Mouse (Mus musculus) megakaryocyte-erythroid progenitor cell, adult 5-6 weeks (primary cell): ENCODE measurements at regions not wholly inside any gene's neighbourhood (a gene's known extent, or its start where the extent isn't known, plus 50 kb on each side); places are given as distances from the start of the nearest gene placed in this dataset.

Experiments used
- ATAC-seq: replicated peaks from 2 replicates; pipeline ENCODE4 v1.8.0; 2016; ENCODE audit warnings: mild to moderate bottlenecking, inconsistent platforms; ENCODE audit not compliant: severe bottlenecking, poor library complexity, low FRiP score, low TSS enrichment

DNA sequence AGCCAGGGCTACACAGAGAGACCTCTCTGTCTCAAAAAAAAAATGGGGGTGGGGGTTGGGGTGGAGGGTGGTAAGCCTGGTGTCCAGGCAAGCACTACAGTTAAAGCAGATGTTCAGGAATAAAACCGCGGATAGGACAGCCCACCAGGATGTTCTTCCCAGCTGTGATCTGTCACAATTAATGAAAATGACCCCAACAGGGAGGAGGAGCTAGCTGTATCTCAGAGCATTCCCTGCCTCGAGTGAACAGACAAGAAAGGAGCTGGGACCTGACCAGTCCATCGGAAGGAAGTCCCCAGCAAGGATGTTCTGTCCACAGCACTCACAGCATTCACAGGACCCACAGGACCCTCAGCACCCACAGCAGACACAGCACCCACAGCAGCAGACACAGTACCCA, 80.4 kb downstream of the Utp6 start:
- ATAC-seq = no peak

DNA sequence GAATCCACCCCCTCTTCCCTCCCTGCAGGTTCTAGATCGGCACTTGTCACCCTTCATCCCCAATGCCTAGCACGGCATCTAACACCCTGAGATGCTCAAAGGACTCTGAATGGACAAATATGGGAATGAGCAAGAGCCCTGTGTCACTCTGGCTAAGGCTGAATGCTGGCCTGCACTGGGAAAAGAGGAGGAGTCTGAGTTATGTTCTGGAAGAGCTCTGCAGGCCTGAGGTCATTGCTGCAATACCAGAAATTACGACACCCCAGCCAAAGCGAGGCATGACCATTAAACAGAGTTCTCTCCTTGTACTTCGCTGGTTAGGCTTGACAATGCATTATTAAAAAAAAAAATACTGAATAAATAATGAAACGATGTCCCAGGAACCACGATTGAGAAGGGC, 84.1 kb downstream of the Utp6 start:
- ATAC-seq = no peak

DNA sequence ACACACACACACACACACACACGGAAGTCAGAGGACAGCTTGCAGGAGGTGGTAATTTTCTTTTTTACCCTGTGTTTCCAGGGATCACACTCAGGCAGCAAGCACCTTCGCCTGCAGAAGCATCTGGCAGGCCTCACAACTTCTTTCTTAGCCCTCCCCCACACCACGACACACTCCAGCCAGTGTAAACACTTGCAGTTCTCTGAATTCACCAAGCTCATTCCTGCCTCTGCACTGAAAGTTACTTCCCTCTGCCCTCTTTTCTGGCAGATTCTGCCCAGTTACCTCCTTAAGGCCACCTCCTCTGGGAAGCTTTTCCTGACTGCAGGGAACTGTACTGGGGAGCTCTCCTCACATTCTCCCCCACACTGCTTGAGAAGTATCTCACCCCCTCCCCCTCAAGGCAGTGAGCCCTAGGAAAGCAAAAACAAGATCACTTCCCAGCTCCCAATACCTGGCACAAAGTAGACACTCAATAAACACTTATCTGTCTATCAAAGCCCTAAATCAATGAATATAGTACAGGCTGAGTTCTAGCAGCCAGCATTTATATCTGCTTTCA, 84.9 kb downstream of the Utp6 start:
- no peak for ATAC-seq

DNA sequence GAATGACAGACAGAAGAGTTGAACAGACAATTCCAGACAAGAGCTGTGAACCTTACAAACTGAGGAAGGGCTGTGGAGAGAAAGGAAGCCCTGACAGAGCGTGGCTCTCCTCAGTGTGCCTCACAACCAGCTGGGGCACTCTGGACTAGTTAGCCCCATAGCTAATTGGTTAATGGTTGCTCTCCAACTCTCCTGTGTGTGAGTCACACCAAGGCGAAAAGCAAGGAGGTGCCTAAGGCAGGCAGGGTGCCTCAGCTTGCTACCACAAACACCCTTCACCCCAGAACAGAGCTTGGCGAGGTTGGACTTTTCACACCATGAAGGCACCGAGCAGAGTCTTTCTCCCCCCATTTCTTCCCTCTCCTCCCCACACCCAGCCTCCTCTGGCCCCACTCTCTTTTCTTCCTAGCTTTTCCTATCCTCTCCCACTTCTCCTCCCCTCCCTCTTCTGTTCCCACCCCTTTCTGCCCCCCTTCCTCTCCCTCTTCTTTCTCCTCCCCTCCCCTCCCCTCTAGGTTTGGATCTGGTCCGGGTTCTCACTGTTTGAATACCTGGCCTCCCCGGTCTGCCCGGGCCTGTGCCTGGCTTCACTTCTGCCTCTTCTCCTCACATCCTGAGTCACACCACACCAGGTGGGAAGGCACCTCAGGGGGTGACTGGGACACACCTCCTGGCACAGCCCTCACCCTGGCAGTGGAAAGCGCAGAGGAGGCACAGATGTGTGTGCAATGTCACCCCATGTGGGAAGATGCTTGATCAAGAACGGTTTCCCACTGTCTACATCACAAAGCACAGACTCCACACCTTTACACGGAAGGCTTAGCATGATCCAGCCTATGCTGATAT, 90.2 kb downstream of the Utp6 start:
- no peak for ATAC-seq

DNA sequence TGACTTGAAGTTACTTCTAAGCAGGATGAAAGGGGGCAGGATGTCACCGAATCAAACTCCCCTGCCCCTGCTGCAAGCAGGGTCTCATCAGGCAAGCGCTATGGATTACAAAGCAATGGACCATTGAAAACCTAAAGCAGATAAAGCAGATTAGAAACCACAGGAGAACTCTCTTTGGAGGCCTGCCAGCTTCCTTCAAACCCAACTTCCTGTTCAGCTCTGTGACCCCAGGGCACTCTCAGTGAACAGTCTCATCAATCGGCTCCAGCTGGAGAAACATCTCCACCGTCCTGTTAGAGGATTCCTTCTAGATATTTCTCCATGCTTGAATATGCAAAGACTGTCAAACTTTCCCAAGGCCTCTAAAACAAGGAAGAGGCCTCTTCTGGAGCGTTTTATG, 92.0 kb downstream of the Utp6 start:
- ATAC-seq = peak; percentile 37; the same call in 1 of the 2 replicates

DNA sequence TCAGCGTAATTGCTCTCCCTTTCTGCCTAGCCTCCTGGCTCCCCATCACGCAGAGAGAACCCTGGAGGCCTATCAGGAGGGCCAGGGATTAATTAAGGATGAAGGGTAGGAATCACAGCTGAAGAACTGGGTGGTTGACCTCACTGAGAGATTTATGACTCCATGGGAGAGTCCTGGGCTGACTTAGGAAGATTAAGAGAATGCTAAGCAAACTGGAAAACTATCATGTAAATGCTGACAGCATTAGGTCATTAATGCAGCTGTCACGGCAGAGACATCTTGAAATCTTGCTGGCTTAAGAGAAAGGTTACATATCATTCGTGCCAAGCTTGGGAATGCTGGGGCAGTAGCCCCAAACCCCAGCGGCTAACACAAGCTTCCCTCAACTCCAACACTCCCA, 93.2 kb downstream of the Utp6 start:
- no peak for ATAC-seq

DNA sequence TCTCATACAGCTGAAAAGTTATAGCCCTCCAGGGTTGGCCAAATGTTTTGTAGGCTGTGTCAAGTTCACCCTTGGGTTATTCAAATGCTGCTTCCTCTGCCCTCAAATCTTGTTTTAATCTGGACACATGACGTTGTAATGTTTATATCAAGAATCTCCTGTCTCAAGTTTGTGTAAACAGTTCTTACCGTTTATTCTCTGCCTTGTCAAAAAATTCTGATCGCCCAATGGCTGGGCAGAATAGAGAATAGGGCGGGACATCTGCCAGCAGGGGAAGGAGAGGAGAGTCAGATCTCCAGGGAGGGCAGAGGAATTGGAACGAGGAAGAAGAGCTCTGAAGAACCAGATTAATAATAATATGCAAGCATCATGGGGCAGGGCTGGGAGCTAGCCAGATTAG, 97.4 kb downstream of the Utp6 start:
- no peak for ATAC-seq

DNA sequence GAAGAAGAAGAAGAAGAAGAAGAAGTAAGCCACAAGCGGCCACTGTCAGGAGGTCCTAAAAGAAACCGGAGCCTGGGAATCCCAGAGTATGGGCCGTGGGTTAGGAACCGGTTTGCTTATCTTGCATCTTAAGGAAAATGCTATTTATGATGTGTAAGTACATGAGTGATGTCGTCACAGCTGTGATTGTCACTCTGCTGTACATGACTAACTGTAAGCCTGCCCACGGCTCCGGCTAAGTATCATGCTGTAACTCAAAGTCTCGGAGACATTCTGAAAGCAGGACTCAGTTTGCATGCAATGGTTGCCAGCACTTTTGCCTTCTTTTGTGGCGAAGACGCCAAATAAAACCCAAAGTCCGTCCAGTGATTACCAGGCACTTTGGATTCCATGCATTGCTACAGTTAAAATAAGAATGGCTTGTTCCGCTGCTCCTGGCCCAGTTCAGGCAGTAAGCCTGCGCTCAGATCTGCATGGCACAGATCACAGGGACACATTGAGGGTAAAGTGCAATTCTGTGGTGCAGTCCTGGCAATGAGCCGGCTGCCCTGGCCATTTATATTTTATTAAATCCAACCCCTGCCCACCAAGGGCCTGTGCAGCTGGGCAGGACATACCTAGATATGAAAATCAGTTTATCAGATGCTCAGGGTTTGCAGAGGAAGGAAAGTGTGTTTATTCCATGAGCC, 98.6 kb downstream of the Utp6 start:
- no peak for ATAC-seq

DNA sequence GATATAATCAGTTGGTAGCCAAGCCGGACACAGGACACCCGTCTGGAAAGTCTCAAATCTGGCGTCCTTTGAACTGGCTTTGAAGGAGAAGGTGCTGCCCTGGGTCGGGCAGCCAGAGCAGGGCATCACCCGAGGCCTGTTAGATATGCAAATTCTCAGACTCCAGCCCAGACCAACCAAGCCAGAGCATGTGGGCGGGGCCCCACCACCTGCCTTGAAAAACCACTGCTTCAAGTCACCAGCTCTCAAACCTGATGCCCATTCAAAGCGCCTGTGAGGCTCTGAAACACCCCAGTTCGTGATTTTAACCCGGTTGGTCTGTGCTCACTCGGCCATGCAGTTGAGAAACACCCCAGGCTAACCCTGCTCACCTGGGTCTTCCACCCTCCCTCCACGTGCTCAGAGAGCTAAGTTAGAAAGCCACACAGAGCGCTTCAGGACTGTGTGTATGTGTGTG, 101.6 kb downstream of the Utp6 start:
- ATAC-seq = peak; percentile 70

DNA sequence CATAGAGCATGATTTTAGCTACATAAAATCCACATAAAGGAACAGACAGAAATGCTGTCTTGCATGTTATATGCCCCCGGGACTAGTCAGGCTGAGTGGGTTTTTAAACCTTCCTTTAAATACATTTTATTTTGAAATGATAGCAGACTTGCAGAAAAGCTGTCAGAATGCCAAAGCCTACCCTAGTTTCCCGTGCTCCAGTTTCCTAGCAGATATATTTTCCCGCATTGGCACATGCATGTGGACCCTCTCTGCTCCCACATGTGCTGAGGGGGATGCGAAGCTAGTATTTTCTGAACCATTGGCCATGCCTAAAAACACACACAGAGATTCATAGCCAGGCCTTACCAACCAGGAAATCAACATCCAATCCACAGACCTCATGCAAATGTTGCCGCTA, 105.8 kb downstream of the Utp6 start:
- ATAC-seq = no peak

DNA sequence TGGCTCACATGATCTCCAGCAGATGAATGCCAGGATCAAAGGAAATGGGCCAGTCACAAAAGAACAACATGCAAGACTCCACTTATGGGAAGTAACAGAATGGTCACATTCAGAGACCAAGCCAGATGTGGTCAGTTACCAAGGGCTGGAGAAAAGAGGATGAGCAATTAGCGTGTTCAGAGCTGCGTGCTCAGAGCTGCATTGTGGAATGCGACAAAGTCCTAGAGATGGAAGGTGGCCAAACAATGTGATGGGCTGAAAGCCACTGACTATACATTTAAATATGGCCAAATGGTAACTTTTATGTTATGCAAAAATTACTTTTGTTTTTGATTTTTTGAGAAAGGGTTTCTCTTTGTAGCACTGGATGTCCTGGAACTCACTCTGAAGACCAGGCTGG, 112.6 kb downstream of the Utp6 start:
- ATAC-seq = no peak

DNA sequence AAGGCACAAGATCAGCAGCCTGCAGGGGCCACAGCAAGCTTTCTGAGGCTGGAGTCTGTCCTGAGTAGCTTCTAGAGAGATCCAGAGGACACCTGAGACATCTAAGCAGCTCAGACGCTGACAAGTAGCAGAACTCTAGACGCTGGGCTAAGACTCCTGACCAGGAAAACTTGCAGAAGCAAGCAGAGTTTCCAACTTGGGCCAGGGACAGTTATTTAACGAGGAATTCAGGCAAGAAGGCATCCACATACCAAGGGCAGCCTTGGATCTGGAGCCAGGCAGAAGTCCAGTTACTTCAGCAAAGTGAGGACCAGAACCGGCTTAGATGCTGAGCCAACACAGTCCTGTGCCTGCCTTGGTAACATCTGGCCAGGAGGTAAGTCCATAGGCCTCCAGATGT, 117.8 kb downstream of the Utp6 start:
- no peak for ATAC-seq

DNA sequence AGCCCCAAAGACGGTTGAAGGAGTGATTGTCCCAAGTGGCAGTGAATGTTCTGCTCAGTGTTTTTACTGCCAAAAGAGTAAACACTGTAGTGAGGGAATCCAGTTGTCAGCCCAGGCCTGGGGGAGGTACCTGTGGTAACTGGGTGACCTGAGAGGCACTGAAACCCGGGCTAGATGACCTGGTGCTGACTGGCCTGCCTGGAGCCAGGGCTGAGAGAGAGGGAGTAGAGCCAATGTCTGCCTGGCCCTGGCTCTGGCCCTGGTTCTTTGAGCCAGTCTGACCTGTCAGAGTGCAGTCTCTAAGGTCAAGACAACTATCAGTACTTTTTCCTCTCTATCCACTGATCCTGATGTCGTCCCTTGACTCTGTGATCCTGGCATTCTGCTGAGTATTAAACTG, 119.2 kb downstream of the Utp6 start:
- no peak for ATAC-seq

DNA sequence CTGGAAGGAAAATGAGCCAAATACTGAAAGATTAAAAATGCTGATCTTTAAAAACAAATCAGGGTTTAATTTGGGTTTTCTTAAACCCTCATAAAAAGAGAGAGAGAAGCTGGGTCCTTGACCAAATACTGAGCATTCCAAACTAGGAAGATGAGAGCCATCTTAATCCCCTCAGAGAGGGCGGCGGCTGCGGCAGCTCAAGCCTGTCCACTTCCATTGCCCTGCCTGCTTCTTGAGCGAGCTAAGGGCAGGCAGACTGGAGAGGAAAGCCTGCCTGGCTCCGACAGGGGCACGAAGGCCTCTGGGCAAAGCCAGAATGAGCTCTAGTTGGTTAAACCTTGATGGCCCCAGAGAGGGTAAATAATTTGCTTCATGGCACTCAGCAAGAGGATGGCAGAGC, 122.2 kb downstream of the Utp6 start:
- ATAC-seq = no peak

DNA sequence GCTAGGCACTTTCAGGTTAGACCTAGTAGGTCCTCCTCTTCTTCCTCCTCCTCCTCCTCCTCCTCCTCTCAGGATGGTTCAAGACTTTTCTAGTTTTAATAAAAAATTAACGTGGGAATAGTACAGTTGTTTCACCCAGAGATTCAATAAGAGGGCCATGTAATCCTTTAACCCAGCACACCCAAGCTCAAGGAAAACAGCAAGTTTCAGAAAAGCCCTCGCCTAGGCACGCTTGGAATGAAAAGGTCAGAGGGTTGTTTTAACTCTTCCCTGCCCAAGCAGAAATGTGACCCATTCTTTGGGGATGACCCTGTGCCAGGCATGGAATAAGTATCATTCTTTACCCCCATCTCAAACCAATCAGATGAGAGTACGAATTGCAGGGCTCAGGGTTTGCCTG, 124.1 kb downstream of the Utp6 start:
- no peak for ATAC-seq

DNA sequence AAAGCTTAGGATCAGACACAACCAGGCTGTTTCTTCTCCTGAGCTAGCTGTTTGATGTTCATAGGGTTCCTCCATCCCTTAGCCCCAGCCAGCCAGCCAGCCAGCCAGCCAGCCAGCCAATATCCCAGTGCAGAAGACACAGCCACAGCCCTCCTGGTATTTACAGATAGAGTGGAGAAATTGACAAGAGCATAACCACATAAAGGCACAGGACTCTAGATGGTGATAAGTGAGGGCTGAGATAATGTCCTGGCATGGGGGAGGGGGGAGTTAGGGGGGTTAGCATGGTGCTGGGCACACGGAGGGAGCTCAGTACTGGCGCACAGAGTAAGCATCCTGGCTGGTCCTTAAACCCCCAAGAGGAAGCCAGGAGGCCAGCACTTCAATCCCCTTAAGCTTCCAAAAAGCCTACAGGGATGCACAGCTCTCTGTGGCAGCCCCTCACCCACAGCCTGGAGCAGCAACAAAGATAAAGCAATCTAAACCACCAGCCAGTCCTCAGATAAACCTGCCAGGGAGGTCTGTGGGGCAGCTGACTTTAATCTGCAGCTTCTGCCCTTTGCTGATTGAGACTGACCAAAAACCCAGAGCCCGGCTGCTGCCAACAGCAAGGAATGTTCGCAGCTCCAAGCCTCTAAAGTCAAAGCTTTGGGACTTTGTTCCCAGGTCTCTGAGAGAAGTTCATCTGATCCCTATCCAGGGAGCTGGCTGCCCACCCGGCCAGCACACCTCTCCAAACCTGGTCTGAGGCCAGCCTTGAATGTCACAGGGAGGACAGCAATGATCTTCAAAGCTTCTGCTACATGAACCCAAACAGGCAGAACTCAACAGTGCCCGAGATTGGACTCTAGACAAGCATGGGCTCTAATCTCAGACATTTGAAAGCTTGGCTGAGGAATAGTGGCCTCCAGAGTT, 124.9 kb downstream of the Utp6 start:
- peak; percentile 96 for ATAC-seq

DNA sequence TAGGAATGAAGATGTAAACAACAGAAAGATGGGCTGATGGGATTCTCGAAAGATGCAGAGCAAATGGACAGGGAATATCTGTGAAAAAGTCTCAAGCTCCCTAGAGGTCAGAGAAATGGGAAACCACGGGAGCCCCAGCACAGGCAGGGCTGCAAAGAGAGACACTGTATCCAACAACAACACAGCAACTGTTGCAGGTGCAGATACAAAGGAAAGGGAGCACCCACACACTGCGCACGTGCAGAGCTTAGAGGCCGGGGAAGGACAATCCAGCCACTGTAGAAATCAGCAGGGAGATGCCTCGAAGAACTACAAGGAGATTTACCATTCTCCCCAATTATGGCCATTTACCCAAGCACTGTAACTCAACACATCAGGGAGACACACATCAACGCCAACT, 126.3 kb downstream of the Utp6 start:
- no peak for ATAC-seq

DNA sequence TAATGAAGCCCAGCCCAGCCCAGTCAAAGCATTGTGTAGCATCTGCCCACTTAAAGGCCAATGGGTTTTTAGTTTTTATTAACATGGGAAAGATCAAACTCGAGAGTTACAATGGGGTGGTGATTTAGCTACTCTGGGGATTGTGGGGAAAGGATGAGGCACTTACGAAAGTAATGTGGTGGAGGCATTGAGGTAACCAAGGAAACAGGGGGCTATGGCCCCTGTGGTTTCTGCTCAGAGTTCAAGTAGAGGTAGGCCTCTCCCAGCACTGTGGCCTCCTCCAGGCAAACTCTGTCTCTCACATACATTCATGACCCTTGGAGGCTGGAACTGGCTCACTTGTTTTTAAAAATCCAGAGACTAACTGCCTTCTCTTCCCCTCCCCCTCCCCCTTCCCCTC, 128.4 kb downstream of the Utp6 start:
- no peak for ATAC-seq

DNA sequence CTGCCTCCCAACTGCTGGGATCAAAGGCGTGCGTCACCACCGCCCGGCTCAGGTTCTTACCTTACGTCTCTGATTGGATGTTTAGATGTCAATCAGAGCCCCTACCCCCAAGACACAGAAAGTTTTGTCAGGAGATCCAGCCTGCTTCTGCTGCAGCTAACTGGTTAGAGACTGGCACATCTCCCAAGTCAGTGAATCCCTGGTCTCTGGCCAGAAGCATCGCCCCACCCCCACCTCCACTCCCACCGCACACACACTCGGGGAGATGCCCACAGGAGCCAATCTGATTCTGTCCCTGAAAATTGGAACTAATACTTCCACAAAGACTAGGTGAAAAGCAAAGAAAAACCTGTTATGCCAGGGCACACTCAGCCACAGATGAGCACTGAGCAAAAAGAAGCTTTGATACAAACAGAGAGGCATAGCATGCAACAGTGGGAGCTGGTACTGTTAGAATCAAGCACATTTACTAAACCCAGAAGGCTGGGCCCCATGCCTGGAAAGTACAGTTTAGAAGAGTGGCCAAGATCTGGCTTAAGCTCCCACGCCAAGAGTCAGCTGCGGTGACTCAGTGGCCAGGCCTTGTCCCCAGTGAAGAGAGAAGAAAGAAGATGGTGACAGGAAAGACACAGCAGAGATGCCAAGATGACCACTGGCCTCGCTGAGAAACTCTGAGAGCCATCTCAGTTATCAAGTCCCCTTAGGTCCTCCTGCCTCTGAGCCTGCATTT, 130.4 kb downstream of the Utp6 start:
- ATAC-seq = no peak
